Mouse (Mus musculus): ENCODE measurements around the gene Arid5b. TPM values are rescaled to one million over a fixed set of nuclear protein-coding genes. Genes with fewer than 3 reads are reported as not detected.

The Arid5b gene
- polyA plus RNA-seq, 1 experiment from 2014 or later: 17.6 TPM

- H3K27me3 ChIP-seq (ENCODE audit: control insufficient read depth, insufficient read depth, low read depth, low read length): no peaks in the 10 kb centered on the region
- H3K27ac ChIP-seq (ENCODE audit: low read length): no peak overlapping the region
- H3K9me3 ChIP-seq (replicated peaks; ENCODE audit: control insufficient read depth, low read length, poor library complexity, severe bottlenecking): no peaks in the 10 kb centered on the region
- no peak overlapping the region for H3K4me3 ChIP-seq (ENCODE audit: low read depth, low read length)
- no peak for ATAC-seq
- WGBS: 72% methylated on average over 6 of the region's 6 CpGs
- no peaks in the 10 kb centered on the region for H3K4me1 ChIP-seq (ENCODE audit: control insufficient read depth, insufficient read depth, low read length)
- H3K9ac ChIP-seq (ENCODE audit: low read depth, low read length): no peak overlapping the region
- H3K36me3 ChIP-seq (ENCODE audit: control insufficient read depth, insufficient read depth, low read length): no peaks in the 10 kb centered on the region
- H3K4me2 ChIP-seq (ENCODE audit: low read length): no peak overlapping the region
Measured at GRCm38 (mm10) chr10:68127604-68128256, 150.8 kb downstream of the Arid5b start.

DNA sequence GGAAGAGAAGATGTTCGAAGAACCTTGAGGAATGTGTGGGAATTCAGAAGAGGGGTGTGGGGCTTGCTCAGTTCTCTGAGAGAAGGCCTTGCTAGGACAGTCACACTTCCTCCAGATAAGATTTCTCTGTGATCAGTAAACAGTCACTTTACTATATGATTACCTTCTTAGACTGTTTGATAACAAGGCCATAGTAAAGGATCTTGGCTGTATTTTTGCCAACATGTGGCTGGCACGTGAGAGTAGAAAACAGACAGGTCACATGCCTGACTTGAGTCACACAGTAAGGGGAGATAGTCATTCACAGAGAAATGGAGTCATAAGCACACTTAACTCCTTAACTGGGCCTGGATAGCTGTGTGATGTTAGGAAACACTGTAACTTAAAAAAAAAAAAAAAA lies 151.4 kb downstream of the Arid5b start:
- ATAC-seq: no peak
- Histone ChIP-seq H3K9me3 (replicated peaks; ENCODE audit: control insufficient read depth, low read length, poor library complexity, severe bottlenecking) (no peaks in the 10 kb centered on the region), H3K4me2 (ENCODE audit: low read length) (no peak overlapping the region), H3K4me1 (ENCODE audit: control insufficient read depth, insufficient read depth, low read length) (no peaks in the 10 kb centered on the region), H3K9ac (ENCODE audit: low read depth, low read length) (no peak overlapping the region), H3K4me3 (ENCODE audit: low read depth, low read length) (no peak overlapping the region), H3K27ac (ENCODE audit: low read length) (no peak overlapping the region), H3K36me3 (ENCODE audit: control insufficient read depth, insufficient read depth, low read length) (no peaks in the 10 kb centered on the region), H3K27me3 (ENCODE audit: control insufficient read depth, insufficient read depth, low read depth, low read length) (no peaks in the 10 kb centered on the region)
- 86% methylated on average over 2 of the region's 2 CpGs for WGBS

DNA sequence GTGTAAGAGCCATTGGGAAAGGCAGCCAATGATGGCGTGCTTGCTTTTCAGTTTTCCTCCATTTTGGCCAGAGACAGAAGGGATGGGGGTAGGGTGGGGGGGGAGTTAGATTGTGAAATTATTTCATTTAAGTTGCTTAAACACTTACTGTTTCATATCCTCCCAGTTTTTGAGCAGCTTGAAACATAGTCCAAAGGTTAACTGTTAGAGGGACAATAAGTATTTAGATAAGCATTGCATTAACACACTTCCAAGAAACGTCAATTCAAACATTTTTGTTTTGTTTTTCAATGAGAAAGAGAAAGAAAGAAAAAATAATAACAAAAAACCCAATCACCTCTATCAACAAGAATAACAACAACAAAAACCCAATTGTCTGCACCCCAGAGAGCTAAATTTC lies 152.0 kb downstream of the Arid5b start:
- 83% methylated on average over 2 of the region's 2 CpGs for WGBS

DNA sequence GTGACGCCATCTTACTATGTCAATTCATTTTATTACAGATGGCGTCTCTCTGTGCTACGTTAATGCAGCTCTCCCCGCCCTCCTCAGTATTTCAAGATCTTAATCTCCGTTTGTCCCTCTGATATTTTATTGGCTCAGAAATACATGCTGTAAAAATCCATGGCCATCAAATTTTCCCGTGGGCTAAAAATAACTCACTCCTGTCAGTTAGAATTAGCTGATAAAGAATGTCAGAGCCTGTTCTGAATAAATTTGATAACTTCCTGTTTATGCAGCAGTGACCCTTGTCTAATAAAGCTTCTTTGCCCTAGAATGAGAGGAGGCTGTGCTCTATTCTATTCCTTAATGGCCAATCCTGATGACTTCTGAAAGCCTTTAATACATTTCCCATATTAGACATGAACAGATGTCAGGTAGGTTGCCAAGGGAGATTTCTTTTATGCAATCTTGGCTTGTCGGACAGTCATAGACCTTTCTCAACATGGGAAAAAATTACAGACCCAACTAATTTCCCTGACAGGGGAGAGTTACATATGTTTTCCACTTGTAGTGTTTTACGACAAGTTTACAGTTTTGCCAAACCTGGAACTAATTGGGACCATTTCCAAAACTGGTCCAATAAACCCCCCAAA lies 152.5 kb downstream of the Arid5b start:
- H3K36me3 ChIP-seq (ENCODE audit: control insufficient read depth, insufficient read depth, low read length): no peaks in the 10 kb centered on the region
- H3K4me3 ChIP-seq (ENCODE audit: low read depth, low read length): no peak overlapping the region
- 37% methylated on average over 8 of the region's 8 CpGs for WGBS
- no peaks in the 10 kb centered on the region for H3K27me3 ChIP-seq (ENCODE audit: control insufficient read depth, insufficient read depth, low read depth, low read length)
- H3K9ac ChIP-seq (ENCODE audit: low read depth, low read length): no peak overlapping the region
- no peak overlapping the region for H3K4me2 ChIP-seq (ENCODE audit: low read length)
- peak overlapping the region; percentile 24; the same call in 1 of the 2 replicates for H3K27ac ChIP-seq (ENCODE audit: low read length)
- no peaks in the 10 kb centered on the region for H3K4me1 ChIP-seq (ENCODE audit: control insufficient read depth, insufficient read depth, low read length)
- no peaks in the 10 kb centered on the region for H3K9me3 ChIP-seq (replicated peaks; ENCODE audit: control insufficient read depth, low read length, poor library complexity, severe bottlenecking)
- peak; percentile 48; the same call in 1 of the 2 replicates for ATAC-seq

More for the DNA sequence above, 152.0 kb downstream of the Arid5b start:
- Histone ChIP-seq H3K9ac (ENCODE audit: low read depth, low read length) (no peak overlapping the region), H3K27me3 (ENCODE audit: control insufficient read depth, insufficient read depth, low read depth, low read length) (no peaks in the 10 kb centered on the region), H3K36me3 (ENCODE audit: control insufficient read depth, insufficient read depth, low read length) (no peaks in the 10 kb centered on the region), H3K4me2 (ENCODE audit: low read length) (no peak overlapping the region), H3K4me1 (ENCODE audit: control insufficient read depth, insufficient read depth, low read length) (no peaks in the 10 kb centered on the region), H3K27ac (ENCODE audit: low read length) (no peak overlapping the region), H3K9me3 (replicated peaks; ENCODE audit: control insufficient read depth, low read length, poor library complexity, severe bottlenecking) (no peaks in the 10 kb centered on the region), H3K4me3 (ENCODE audit: low read depth, low read length) (no peak overlapping the region)
- no peak for ATAC-seq

GRCm38 (mm10) chr10:68124985-68125384 lies 153.6 kb downstream of the Arid5b start:
- 82% methylated on average over 2 of the region's 2 CpGs for WGBS
- no peak for ATAC-seq
- H3K9ac ChIP-seq (ENCODE audit: low read depth, low read length): no peak overlapping the region
- no peaks in the 10 kb centered on the region for H3K36me3 ChIP-seq (ENCODE audit: control insufficient read depth, insufficient read depth, low read length)
- H3K4me1 ChIP-seq (ENCODE audit: control insufficient read depth, insufficient read depth, low read length): no peaks in the 10 kb centered on the region
- no peaks in the 10 kb centered on the region for H3K27me3 ChIP-seq (ENCODE audit: control insufficient read depth, insufficient read depth, low read depth, low read length)
- no peak overlapping the region for H3K4me2 ChIP-seq (ENCODE audit: low read length)
- no peak overlapping the region for H3K4me3 ChIP-seq (ENCODE audit: low read depth, low read length)
- H3K9me3 ChIP-seq (replicated peaks; ENCODE audit: control insufficient read depth, low read length, poor library complexity, severe bottlenecking): no peaks in the 10 kb centered on the region
- no peak overlapping the region for H3K27ac ChIP-seq (ENCODE audit: low read length)

- H3K4me3 ChIP-seq (ENCODE audit: low read depth, low read length): no peak overlapping the region
- no peaks in the 10 kb centered on the region for H3K4me1 ChIP-seq (ENCODE audit: control insufficient read depth, insufficient read depth, low read length)
- no peaks in the 10 kb centered on the region for H3K9me3 ChIP-seq (replicated peaks; ENCODE audit: control insufficient read depth, low read length, poor library complexity, severe bottlenecking)
- 83% methylated on average over 4 of the region's 4 CpGs for WGBS
- H3K36me3 ChIP-seq (ENCODE audit: control insufficient read depth, insufficient read depth, low read length): no peaks in the 10 kb centered on the region
- no peaks in the 10 kb centered on the region for H3K27me3 ChIP-seq (ENCODE audit: control insufficient read depth, insufficient read depth, low read depth, low read length)
- no peak overlapping the region for H3K9ac ChIP-seq (ENCODE audit: low read depth, low read length)
- no peak overlapping the region for H3K27ac ChIP-seq (ENCODE audit: low read length)
- no peak for ATAC-seq
- no peak overlapping the region for H3K4me2 ChIP-seq (ENCODE audit: low read length)
Measured at GRCm38 (mm10) chr10:68123446-68123845, 155.1 kb downstream of the Arid5b start.

DNA sequence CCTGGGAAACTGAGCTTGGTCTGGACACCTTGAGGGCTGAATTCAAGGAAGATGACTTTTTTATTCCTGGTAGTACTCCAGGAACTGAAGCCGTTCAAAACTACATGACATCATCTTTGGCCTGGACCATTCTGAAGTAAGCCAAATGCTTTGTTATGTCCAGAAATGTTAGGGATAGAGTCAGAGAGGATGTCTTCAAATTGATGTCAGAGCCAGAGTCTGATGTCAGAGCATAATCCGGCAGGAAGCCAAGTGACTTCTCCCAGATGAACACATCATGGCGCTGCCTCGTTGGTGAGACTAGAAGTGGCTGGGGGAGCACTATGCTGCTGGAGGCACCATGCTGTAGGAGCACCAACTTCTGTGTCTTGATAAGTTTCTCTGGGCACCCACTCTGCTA lies 156.6 kb downstream of the Arid5b start:
- H3K4me1 ChIP-seq (ENCODE audit: control insufficient read depth, insufficient read depth, low read length): no peaks in the 10 kb centered on the region
- no peak overlapping the region for H3K4me3 ChIP-seq (ENCODE audit: low read depth, low read length)
- H3K4me2 ChIP-seq (ENCODE audit: low read length): no peak overlapping the region
- ATAC-seq: no peak
- no peaks in the 10 kb centered on the region for H3K27me3 ChIP-seq (ENCODE audit: control insufficient read depth, insufficient read depth, low read depth, low read length)
- no peaks in the 10 kb centered on the region for H3K9me3 ChIP-seq (replicated peaks; ENCODE audit: control insufficient read depth, low read length, poor library complexity, severe bottlenecking)
- H3K36me3 ChIP-seq (ENCODE audit: control insufficient read depth, insufficient read depth, low read length): no peaks in the 10 kb centered on the region
- 92% methylated on average over 4 of the region's 4 CpGs for whole genome bisulfite sequencing
- H3K27ac ChIP-seq (ENCODE audit: low read length): no peak overlapping the region
- H3K9ac ChIP-seq (ENCODE audit: low read depth, low read length): no peak overlapping the region

- ATAC-seq: no peak
Measured at GRCm38 (mm10) chr10:68121251-68121650, 157.3 kb downstream of the Arid5b start.

GRCm38 (mm10) chr10:68120011-68120410 lies 158.5 kb downstream of the Arid5b start:
- 91% methylated on average over 4 of the region's 4 CpGs for WGBS
- Histone ChIP-seq H3K27ac (ENCODE audit: low read length) (no peak overlapping the region), H3K9ac (ENCODE audit: low read depth, low read length) (no peak overlapping the region), H3K4me3 (ENCODE audit: low read depth, low read length) (no peak overlapping the region), H3K4me1 (ENCODE audit: control insufficient read depth, insufficient read depth, low read length) (no peaks in the 10 kb centered on the region), H3K27me3 (ENCODE audit: control insufficient read depth, insufficient read depth, low read depth, low read length) (no peaks in the 10 kb centered on the region), H3K9me3 (replicated peaks; ENCODE audit: control insufficient read depth, low read length, poor library complexity, severe bottlenecking) (no peaks in the 10 kb centered on the region), H3K36me3 (ENCODE audit: control insufficient read depth, insufficient read depth, low read length) (no peaks in the 10 kb centered on the region), H3K4me2 (ENCODE audit: low read length) (no peak overlapping the region)
- no peak for ATAC-seq

More at GRCm38 (mm10) chr10:68121251-68121650, 157.3 kb downstream of the Arid5b start:
- Histone ChIP-seq H3K4me2 (ENCODE audit: low read length) (no peak overlapping the region), H3K27ac (ENCODE audit: low read length) (no peak overlapping the region), H3K9me3 (replicated peaks; ENCODE audit: control insufficient read depth, low read length, poor library complexity, severe bottlenecking) (no peaks in the 10 kb centered on the region), H3K36me3 (ENCODE audit: control insufficient read depth, insufficient read depth, low read length) (no peaks in the 10 kb centered on the region), H3K27me3 (ENCODE audit: control insufficient read depth, insufficient read depth, low read depth, low read length) (no peaks in the 10 kb centered on the region), H3K4me3 (ENCODE audit: low read depth, low read length) (no peak overlapping the region), H3K9ac (ENCODE audit: low read depth, low read length) (no peak overlapping the region), H3K4me1 (ENCODE audit: control insufficient read depth, insufficient read depth, low read length) (no peaks in the 10 kb centered on the region)
- 90% methylated on average over 2 of the region's 2 CpGs for WGBS
